Mouse (Mus musculus) embryonic facial prominence, embryonic 11.5 days (tissue): ENCODE results near the gene Arfip2. TPM values are rescaled to one million over a fixed set of nuclear protein-coding genes. Genes with fewer than 3 reads are reported as not detected.

Source experiments
- ATAC-seq: fragments of 200-750 bp; cut with Nextera tagmentation; replicated peaks from 2 replicates; pipeline ENCODE4 v1.8.0; 2017; ENCODE audit warnings: low read depth; ENCODE audit not compliant: insufficient number of reproducible peaks, low FRiP score, low TSS enrichment
- DNase-seq: peaks from one replicate; pipeline ENCODE4 v3.0.0-alpha.2; 2015; ENCODE audit warnings: low spot score
- H3K27ac ChIP-seq: fragments of 300-500 bp; sonication (generic); replicated peaks from 2 replicates; pipeline ENCODE4 v1.5.1; 2014; ENCODE audit warnings: mild to moderate bottlenecking, low read depth, low read length, control low read depth
- H3K27me3 ChIP-seq: fragments of 300-500 bp; sonication (generic); 2 replicates; pipeline ENCODE4 v1.6.1; 2014; ENCODE audit warnings: mild to moderate bottlenecking, low read length, moderate library complexity, mixed read lengths; ENCODE audit not compliant: control insufficient read depth, insufficient read depth
- H3K36me3 ChIP-seq: fragments of 300-500 bp; sonication (generic); replicated peaks from 2 replicates; pipeline ENCODE4 v1.6.1; 2014; ENCODE audit warnings: low read depth, mild to moderate bottlenecking, low read length, moderate library complexity, mixed read lengths; ENCODE audit not compliant: control insufficient read depth, insufficient read depth
- H3K4me1 ChIP-seq: fragments of 300-500 bp; sonication (generic); 2 replicates; pipeline ENCODE4 v1.6.1; 2014; ENCODE audit warnings: low read length, mixed read lengths; ENCODE audit not compliant: control insufficient read depth, insufficient read depth
- H3K4me2 ChIP-seq: fragments of 300-500 bp; sonication (generic); 2 replicates; pipeline ENCODE4 v1.6.1; 2014; ENCODE audit warnings: low read depth, mild to moderate bottlenecking, control low read depth, low read length, moderate library complexity
- H3K4me3 ChIP-seq: fragments of 300-500 bp; sonication (generic); 2 replicates; pipeline ENCODE4 v1.5.1; 2014; ENCODE audit warnings: low read depth, low read length, control low read depth
- H3K9ac ChIP-seq: fragments of 300-500 bp; sonication (generic); replicated peaks from 2 replicates; pipeline ENCODE4 v1.6.1; 2014; ENCODE audit warnings: mild to moderate bottlenecking, control low read depth, low read length
- H3K9me3 ChIP-seq: fragments of 300-500 bp; sonication (generic); replicated peaks from 2 replicates; pipeline ENCODE4 v1.6.1; 2016; ENCODE audit warnings: mild to moderate bottlenecking, low read length, inconsistent platforms, mixed read lengths; ENCODE audit not compliant: control insufficient read depth
- WGBS: fragments of 180-500 bp; shearing (Covaris S2); extraction: QIAGEN DNeasy Blood & Tissue Kit; methylation state at CpG from one replicate; pipeline ENCODE4 v1.1.7; 2014; 5-methylcytosine and 5-hydroxymethylcytosine counted together
- polyA plus RNA-seq: library from polyadenylated mRNA; unstranded; fragments of >200 nt; fragmentation: Nextera tagmentation; extraction: Ambion mirVana; gene quantifications from 2 replicates; pipeline ENCODE4 v1.2.1, GENCODE M21; 2014

Arfip2 gene
- polyA plus RNA-seq: 71.2 and 76.3 TPM in 2 replicates

DNA sequence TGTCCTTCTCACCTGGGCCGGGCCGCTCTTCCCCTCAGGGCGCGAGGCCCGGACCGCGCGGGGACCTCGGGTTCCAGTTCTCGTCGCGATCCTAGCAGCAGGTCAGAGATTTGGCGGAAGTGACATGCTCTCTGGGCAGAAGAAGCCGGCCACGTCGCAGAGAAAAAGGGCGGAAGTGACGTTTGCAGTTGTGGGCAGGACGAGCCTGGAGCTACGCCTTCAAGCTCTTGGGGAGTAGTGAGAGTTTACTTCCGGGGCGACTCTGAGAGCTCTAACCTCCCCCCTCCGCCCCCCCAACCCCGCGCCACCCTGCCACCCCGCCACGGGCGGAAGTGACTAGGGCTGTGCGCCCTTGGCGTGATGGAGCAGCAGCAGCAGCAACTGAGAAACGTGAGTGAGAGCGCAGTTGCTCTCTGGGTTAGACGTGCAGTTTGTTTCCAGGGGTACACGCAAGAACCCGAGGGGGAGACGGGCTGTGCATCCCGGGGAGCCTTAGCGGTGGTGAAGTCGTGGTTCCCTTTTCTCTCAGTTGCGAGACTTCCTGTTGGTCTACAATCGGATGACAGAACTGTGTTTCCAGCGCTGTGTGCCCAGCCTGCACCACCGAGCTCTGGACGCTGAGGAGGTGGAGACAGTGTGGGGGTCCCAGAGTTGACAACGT, at the start of gene Arfip2, which contains the start of gene Gm45799:
Gene Arfip2, minus strand, starts transcription at position 184 of the 661 bp plus-strand sequence.
Gene Gm45799, plus strand, starts transcription at position 320 of the 661 bp plus-strand sequence.
- ATAC-seq (peak; percentile 94), DNase-seq (peak; percentile 100)
- peak within 1 kb of the TSS; percentile 80 for H3K4me3 ChIP-seq
- H3K36me3 ChIP-seq: peaks cover 2% of the 10 kb centered on the region; the same call in 1 of the 2 replicates
- peak within 1 kb of the TSS; percentile 47; the same call in 1 of the 2 replicates for H3K27ac ChIP-seq
- peak within 1 kb of the TSS; percentile 84 for H3K9ac ChIP-seq
- under 1% methylated on average over 43 of the region's 45 CpGs for WGBS
- peak within 1 kb of the TSS; percentile 91 for H3K4me2 ChIP-seq
- H3K27me3 ChIP-seq: no peaks in the 10 kb centered on the region
- no peaks in the 10 kb centered on the region for H3K9me3 ChIP-seq
- peaks cover 2% of the 10 kb centered on the region; the same call in 1 of the 2 replicates for H3K4me1 ChIP-seq

DNA sequence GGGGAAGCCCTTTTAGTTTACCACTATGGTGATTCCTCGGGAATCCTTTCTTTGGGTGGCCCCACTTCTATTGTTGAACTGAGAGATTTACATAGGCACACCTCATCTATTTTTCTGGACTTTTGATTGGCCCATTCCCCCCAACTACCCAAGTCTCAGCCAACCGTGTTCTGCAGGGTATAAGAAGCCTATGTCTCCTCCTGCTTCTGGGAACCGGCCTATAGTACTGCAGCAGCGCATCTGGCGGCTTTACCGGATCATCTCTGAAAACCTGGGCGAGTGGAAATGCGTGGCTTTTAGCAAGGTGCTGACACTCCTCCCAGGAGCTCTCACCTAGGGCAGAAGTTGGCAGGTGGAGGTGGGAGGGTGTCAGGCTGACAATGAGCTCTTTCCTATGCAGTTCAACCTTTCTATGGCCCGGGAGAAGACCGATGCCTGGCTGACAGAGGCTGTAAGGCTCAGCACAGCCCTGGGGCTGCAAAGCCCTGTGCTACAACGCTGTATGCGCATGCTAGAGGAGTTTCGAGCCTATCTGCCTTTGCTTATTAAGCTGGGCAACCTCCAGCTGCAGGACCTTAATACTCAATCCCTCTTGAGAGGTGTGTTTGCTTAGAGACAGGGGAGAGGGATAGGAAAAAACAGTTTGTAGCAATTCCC, 45.5 kb upstream of the Arfip2 start:
- H3K4me1 ChIP-seq: no peaks in the 10 kb centered on the region
- no peak for ATAC-seq

DNA sequence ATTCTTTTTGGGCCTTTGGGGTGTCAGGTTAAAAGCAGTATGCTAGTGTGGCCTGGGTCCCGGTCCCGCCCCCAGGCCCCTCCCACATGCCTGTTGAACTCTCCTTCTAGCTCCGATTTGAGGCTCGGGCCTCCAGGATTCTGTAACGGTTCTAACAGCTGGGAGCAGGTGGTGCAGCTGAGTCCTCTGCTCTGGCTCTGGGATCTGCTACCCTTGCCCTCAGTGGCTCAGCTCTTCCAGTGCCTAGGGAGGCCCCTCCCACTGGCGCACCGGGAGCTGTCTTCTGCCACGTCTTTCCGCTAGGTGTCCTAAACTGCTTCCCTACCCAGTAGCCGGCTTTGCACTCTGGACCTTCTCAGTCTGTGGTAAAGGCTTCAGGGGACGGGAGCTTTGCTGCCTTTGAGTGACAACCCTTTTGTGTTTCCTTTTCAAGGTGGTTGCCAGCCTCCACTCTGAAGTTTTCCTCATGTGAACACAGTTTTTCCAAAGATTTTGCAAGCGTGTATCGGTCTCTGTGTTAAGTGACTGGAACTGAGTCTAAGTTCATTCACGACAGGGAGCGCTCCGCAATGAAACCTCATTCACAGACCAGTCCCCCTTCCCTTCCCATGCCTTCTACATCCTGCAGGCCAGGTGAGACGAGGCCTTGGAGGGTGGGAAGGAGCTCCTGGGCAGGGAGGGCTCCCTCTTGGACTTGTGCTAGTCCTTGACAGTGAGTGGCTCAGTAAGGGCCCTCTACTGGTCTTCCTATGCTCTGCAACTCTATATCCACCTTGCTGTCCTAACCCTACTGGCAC, 10.6 kb upstream of the Arfip2 start, which contains the start of gene Dnhd1:
Gene Dnhd1, plus strand, starts transcription at position 189 of the 797 bp plus-strand sequence.
- H3K9ac ChIP-seq: peak within 1 kb of the TSS; percentile 39
- peak; percentile 90 for ATAC-seq

More for the DNA sequence above, 45.5 kb upstream of the Arfip2 start:
- peak; percentile 40 for DNase-seq
- Histone ChIP-seq H3K27ac (no peak overlapping the region), H3K4me2 (peak overlapping the region; percentile 19; the same call in 1 of the 2 replicates), H3K9me3 (no peaks in the 10 kb centered on the region), H3K27me3 (no peaks in the 10 kb centered on the region), H3K9ac (no peak overlapping the region), H3K4me3 (no peak overlapping the region), H3K36me3 (no peaks in the 10 kb centered on the region)
- WGBS: 11% methylated on average over 13 of the region's 13 CpGs

DNA sequence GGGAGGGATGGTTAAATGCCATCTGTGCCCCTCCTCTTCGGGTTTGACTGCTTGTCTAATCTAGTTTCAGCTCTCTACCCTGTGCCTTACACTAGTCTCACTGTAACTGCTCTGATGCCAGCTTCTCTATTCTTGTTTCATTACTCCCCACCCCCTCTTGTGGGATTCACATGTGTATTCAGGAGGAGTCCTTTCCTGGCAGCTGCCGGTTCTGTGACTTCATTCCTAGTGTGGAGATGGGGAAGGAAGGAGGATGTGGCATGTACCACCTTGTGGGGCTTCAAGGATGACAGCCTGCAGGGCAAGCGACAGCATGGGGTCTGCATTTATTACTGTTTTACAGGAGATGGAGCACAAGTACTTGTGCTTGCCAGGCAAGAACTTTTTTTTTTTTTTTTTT, 1.7 kb upstream of the Arfip2 start:
- no peaks in the 10 kb centered on the region for H3K9me3 ChIP-seq
- H3K36me3 ChIP-seq: peaks cover 2% of the 10 kb centered on the region; the same call in 1 of the 2 replicates
- no peak overlapping the region for H3K9ac ChIP-seq
- peaks cover 2% of the 10 kb centered on the region; the same call in 1 of the 2 replicates for H3K4me1 ChIP-seq
- no peak overlapping the region for H3K4me2 ChIP-seq
- H3K4me3 ChIP-seq: no peak overlapping the region
- no peak for DNase-seq
- ATAC-seq: no peak
- no peak overlapping the region for H3K27ac ChIP-seq
- H3K27me3 ChIP-seq: no peaks in the 10 kb centered on the region
- WGBS: 69% methylated on average over 3 of the region's 3 CpGs

More for the DNA sequence above, 10.6 kb upstream of the Arfip2 start, which contains the start of gene Dnhd1:
- Histone ChIP-seq H3K27ac (no peak within 1 kb of the TSS), H3K4me1 (no peaks in the 10 kb centered on the region), H3K4me2 (peak within 1 kb of the TSS; percentile 67), H3K36me3 (no peaks in the 10 kb centered on the region), H3K27me3 (no peaks in the 10 kb centered on the region), H3K4me3 (peak within 1 kb of the TSS; percentile 30), H3K9me3 (no peaks in the 10 kb centered on the region)
- DNase-seq: peak; percentile 82
- WGBS: 3% methylated on average over 17 of the region's 17 CpGs

GRCm38 (mm10) chr7:105640894-105641255, 659 bp upstream of the Arfip2 start:
- H3K4me3 ChIP-seq: peak overlapping the region; percentile 80
- H3K27me3 ChIP-seq: no peaks in the 10 kb centered on the region
- peaks cover 2% of the 10 kb centered on the region; the same call in 1 of the 2 replicates for H3K4me1 ChIP-seq
- ATAC-seq: no peak; the same call in none of the 2 replicates
- H3K36me3 ChIP-seq: peaks cover 2% of the 10 kb centered on the region; the same call in 1 of the 2 replicates
- DNase-seq: no peak
- H3K9ac ChIP-seq: peak overlapping the region; percentile 84
- no peaks in the 10 kb centered on the region for H3K9me3 ChIP-seq
- H3K4me2 ChIP-seq: peak overlapping the region; percentile 91
- peak overlapping the region; percentile 47; the same call in 1 of the 2 replicates for H3K27ac ChIP-seq
- under 1% methylated on average over 18 of the region's 18 CpGs for WGBS

- Histone ChIP-seq H3K9ac (peak within 1 kb of the TSS; percentile 84), H3K9me3 (no peaks in the 10 kb centered on the region), H3K27me3 (no peaks in the 10 kb centered on the region), H3K36me3 (peaks cover 2% of the 10 kb centered on the region; the same call in 1 of the 2 replicates), H3K4me2 (peak within 1 kb of the TSS; percentile 91), H3K4me1 (peaks cover 2% of the 10 kb centered on the region; the same call in 1 of the 2 replicates), H3K27ac (peak within 1 kb of the TSS; percentile 47; the same call in 1 of the 2 replicates), H3K4me3 (peak within 1 kb of the TSS; percentile 80)
- DNase-seq (no peak), ATAC-seq (peak; percentile 5)
- WGBS: 7% methylated on average over 2 of the region's 2 CpGs
Observed at GRCm38 (mm10) chr7:105639756-105640155, 460 bp downstream of the Arfip2 start, which contains the start of gene Timm10b. TSS of gene Timm10b (plus strand) at chr7:105640056.

GRCm38 (mm10) chr7:105639304-105639703, 912 bp downstream of the Arfip2 start:
- Histone ChIP-seq H3K4me1 (peaks cover 2% of the 10 kb centered on the region; the same call in 1 of the 2 replicates), H3K27ac (no peak overlapping the region), H3K4me3 (peak overlapping the region; percentile 80), H3K27me3 (no peaks in the 10 kb centered on the region), H3K36me3 (peaks cover 2% of the 10 kb centered on the region; the same call in 1 of the 2 replicates), H3K9ac (peak overlapping the region; percentile 84), H3K9me3 (no peaks in the 10 kb centered on the region), H3K4me2 (peak overlapping the region; percentile 87)
- ATAC-seq: no peak
- 76% methylated on average over 9 of the region's 9 CpGs for WGBS
- no peak for DNase-seq
